Mouse (Mus musculus) cortical plate, adult 2 months (tissue): ENCODE data around the gene Ints7.

ENCODE experiments used
- CTCF ChIP-seq: fragments of 200-500 bp; IDR thresholded peaks from 2 replicates; pipeline ENCODE4 v1.5.1; 2011; ENCODE audit warnings: mild to moderate bottlenecking, control low read depth, low read length; ENCODE audit not compliant: insufficient read depth; ENCODE audit errors: extremely low read depth
- POLR2A ChIP-seq: fragments of 200-500 bp; IDR thresholded peaks from 2 replicates; pipeline ENCODE4 v1.6.1; 2011; ENCODE audit warnings: mild to moderate bottlenecking, low read length, control low read depth; ENCODE audit not compliant: insufficient read depth; ENCODE audit errors: extremely low read depth

GRCm38 (mm10) chr1:191641438-191641837 lies 66.0 kb downstream of the Ints7 start:
- no peak for TF ChIP-seq CTCF
- no peak for TF ChIP-seq POLR2A
